Mouse (Mus musculus) gastrocnemius, adult 2 months (tissue): ENCODE data around the gene Eef1b2. TPM values are rescaled to one million over a fixed set of nuclear protein-coding genes. Genes with fewer than 3 reads are reported as not detected.
A peak's percentile ranks its signal among the peaks of the same experiment; 100 is the strongest.
"Not testable (repeated sequence)": the region's sequence is repeated elsewhere in the genome, so short reads cannot be mapped to it uniquely, and the experiment has no call there.

Experiments
- DNase-seq: peaks from one replicate; pipeline ENCODE4 v3.0.0; 2022
- H3K27ac ChIP-seq: fragments of 200-600 bp; 2 replicates; pipeline ENCODE4 v1.8.1; 2022; ENCODE audit warnings: mild to moderate bottlenecking
- H3K4me3 ChIP-seq: fragments of 200-600 bp; 2 replicates; pipeline ENCODE4 v1.8.1; 2022; ENCODE audit warnings: mild to moderate bottlenecking, moderate library complexity
- CTCF ChIP-seq: fragments of 200-600 bp; IDR thresholded peaks from 2 replicates; pipeline ENCODE4 v1.8.1; 2022; ENCODE audit warnings: antibody characterized with exemption, mild to moderate bottlenecking, moderate library complexity
- intact Hi-C: fragments of 180-260 bp; cut with DNase I; formaldehyde crosslinking; loops from one replicate; pipeline ENCODE4 v1.15.1; 2025
- long read RNA-seq, 2 experiments: library from polyadenylated mRNA; stranded (forward); transcript quantifications; one replicate each; pipeline ENCODE4 v2.0.0; 2021
- total RNA-seq, 2 experiments: library from RNA; stranded (reverse); gene quantifications; 2 replicates each; pipeline ENCODE4 v1.2.3; 2021

Gene Eef1b2
- total RNA-seq, result 100 to 1,000 TPM; 311 to 425 TPM
- long read RNA-seq, experiment 1, transcript Eef1b2-204 (6 exons, 1,939 nt), result major isoform, 40 of 45 reads
- long read RNA-seq, experiment 1, partial matches to known transcripts, result 3 of 45 reads
- long read RNA-seq, experiment 1, other reads (novel, unspliced or antisense), result 2 of 45 reads
- long read RNA-seq, experiment 2, transcript Eef1b2-204 (6 exons, 1,939 nt), result major isoform, 41 of 47 reads
- long read RNA-seq, experiment 2, partial matches to known transcripts, result 3 of 47 reads
- long read RNA-seq, experiment 2, other reads (novel, unspliced or antisense), result 3 of 47 reads

DNA sequence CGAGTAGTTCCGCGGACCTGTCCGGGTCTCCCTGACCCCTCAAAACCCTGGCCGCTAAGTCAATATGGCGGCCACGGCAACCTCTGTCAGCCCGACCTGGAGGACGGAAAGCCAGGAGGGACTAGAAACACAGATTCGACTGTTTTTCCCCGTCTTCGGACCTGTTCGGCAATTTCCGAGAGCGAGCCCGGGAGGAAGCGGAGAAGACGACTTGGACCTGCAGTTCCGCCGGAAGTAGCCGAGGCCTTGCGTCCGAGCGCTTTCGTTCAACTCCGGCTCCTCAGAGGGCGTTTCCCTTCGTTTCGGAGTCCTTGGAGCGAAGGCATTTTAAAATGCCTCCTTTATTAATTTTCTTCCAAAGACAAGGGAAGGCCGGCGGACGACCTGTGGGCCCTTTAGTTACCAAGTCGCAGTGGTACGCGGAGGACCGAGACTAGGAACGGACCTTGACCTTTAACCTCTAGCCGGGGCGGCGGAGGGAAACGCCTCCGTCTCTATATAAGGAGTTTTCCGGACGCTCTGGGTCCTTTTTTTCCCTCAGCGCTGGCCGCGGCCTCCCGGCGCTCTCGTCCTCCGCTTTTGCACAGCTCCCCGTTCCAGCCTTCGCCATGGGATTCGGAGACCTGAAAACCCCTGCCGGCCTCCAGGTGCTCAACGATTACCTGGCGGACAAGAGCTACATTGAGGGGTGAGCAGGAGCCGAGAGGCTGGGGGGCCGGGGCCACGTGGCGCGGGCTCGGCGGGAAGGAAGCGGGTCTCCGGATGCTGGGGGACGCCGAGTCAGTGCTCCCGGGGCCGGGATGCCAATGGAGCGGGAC, at the start of gene Eef1b2, which contains the start of gene Ndufs1:
Gene Eef1b2 (plus strand): TSS at position 222 of the 818 bp plus-strand sequence.
Gene Ndufs1 (minus strand): TSS at position 230 of the 818 bp plus-strand sequence.
- no peak; the same call in 1 of the 2 replicates for TF ChIP-seq CTCF
- intact Hi-C loops, result loop anchor here (2.0 kb wide), 1 partner anchor 62 kb away; the partner anchor contains the start of gene Ino80d

DNA sequence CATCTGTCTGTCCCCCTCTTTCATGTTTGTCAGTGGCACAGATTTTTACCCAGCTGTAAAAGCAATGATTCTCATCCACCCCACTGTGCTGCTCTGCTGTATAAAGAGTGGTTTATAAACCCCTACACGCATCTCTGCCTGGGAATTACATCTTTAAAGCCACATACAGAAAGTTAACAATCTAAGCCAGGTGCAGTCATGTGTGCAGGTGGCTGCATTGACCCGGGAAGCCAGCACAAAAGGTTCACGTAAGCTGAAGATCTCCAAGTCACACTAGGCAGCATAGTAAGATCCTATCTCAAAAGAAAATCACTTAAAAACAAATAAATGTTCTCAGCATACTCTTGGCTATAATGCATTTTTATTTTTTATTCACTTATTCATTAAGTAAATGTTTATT, 47.4 kb upstream of the Eef1b2 start:
- Histone ChIP-seq H3K4me3 (no peak overlapping the region; the same call in 1 of the 2 replicates), H3K27ac (no peak overlapping the region)
- no peak for DNase-seq
- intact Hi-C loops, result no loop called here
- no peak for TF ChIP-seq CTCF

More for the DNA sequence above, at the start of gene Eef1b2, which contains the start of gene Ndufs1:
- peak; percentile 98 for DNase-seq
- Histone ChIP-seq H3K27ac (peak within 1 kb of the TSS; percentile 97), H3K4me3 (peak within 1 kb of the TSS; percentile 77)

DNA sequence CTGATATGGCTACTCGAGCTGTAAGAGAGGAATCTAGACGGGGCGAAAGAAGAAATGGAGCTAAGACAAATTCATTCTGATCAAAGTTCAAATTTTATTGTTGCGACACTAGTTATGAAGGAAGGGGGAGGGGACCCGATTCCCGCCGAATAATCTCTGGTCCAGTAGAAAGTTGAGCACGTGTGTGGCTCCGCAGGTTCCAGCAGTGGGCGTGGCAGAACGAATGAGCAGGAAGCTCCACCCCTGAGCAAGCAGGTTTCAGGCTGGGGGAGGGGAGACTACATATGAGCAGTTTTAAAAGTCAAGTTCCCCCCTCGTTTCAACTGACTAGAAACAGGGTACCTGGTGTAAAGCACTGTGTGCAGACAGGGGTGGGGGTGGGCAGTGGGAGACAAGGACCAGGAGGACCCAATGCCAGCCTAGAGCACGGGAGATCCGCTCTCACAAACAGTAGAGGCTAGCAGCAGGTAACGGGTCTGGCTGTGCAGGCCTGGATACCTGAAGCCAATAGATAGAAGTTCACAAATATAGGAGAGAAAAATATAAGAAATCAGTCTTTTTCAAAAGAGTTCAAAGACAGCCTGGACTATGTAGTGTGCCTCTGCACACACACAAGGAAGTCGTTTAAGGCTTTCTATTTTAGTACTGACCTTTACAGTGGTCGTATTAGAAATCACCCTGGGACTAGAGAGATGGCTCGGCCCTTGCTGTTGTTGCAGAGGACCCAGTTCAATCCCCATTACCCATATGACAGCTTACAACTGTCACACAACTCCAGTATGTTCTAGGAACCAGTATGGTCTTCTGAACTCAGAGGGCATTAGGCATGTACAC, 46.6 kb upstream of the Eef1b2 start:
- peak overlapping the region; percentile 52 for H3K4me3 ChIP-seq
- DNase-seq, result peak; percentile 26
- no peak for TF ChIP-seq CTCF
- peak overlapping the region; percentile 54; the same call in 1 of the 2 replicates for H3K27ac ChIP-seq
- intact Hi-C loops, result no loop called here

DNA sequence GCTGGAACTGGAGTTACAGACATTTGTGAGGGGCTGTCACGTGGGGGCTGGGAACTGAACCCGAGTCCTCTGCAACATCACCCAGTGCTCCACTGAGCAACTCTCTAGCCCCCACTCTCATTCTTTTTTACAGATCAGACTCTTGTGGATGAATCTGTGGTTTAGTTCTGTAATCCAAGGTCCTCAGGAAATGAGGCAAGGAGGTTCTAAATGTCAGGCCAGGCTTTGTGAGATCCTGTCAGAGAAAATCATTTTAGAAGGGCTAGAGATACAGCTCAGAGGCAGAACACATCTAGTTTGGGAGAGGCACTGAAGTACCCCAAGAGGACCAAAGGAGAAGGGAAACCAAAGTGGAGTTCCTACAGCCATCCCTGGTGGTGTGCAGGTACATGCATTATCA, 45.7 kb upstream of the Eef1b2 start:
- intact Hi-C loops, result no loop called here
- no peak for DNase-seq
- Histone ChIP-seq H3K4me3 (no peak overlapping the region), H3K27ac (no peak overlapping the region; the same call in 1 of the 2 replicates)
- TF ChIP-seq CTCF, result no peak

DNA sequence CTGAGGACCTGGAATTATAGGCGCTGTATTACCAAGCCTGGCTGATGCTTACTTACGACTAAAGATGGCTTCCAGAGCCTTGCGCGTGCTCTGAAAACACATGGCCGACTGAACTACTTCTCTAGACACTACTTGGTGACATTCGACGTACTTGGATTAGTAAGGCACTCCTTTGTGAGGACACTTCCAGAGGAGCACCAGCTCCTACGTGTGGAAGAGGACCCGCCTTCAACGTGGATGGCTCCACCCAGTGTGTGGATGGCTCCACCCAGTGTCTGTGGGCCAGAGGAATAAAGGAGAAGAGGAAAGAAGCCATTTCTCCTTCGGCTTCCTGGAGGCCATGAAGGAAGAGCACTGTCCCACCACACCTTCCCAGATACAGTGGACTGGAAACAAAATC, 44.9 kb upstream of the Eef1b2 start:
- intact Hi-C loops, result no loop called here
- Histone ChIP-seq H3K27ac (no peak overlapping the region), H3K4me3 (no peak overlapping the region)
- TF ChIP-seq CTCF, result no peak
- DNase-seq, result no peak

DNA sequence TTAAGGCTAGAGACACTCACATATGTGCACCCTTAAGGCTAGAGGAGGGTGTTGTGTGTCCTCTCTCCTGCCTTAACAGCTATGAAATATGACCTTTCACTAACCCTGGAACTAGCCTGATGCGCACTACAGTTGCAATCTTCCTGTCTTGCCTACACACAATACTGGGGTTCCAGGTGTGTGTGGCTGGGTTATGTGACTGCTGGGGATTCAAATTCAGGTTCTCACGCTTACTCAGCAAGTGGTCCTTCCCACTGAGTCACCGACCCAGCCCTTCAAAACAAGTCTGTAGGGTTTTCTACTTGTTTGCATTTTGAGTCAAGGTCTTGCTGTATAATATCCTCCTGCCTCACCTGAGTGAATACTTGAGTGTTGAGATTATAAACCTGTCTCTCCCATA, 42.1 kb upstream of the Eef1b2 start:
- no peak overlapping the region for H3K27ac ChIP-seq
- no peak for DNase-seq
- H3K4me3 ChIP-seq, result no peak overlapping the region
- TF ChIP-seq CTCF, result no peak
- intact Hi-C loops, result loop anchor here (2.0 kb wide), 1 partner anchor 18 kb away; no protein-coding TSS in a partner anchor

DNA sequence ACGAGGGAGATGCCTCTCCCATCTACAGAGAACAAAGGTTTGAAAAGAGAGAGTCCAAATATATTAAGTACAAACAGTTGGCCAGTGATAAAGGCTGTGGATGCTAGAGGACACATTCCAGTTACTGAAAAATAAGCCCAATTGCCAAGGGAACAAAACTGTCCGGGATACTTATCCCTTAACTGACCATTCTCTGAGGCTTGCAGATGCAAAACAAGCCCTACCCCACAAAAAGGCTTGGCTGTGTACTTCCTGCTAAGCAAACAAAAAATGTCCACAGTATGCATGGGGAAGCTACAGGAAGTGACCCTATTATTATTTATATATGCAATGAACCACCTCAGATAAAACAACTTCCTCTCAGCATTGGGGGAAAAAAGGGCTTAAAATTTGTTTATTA, 38.7 kb upstream of the Eef1b2 start:
- DNase-seq, result no peak
- intact Hi-C loops, result no loop called here
- Histone ChIP-seq H3K4me3 (no peak overlapping the region), H3K27ac (no peak overlapping the region)
- no peak for TF ChIP-seq CTCF

DNA sequence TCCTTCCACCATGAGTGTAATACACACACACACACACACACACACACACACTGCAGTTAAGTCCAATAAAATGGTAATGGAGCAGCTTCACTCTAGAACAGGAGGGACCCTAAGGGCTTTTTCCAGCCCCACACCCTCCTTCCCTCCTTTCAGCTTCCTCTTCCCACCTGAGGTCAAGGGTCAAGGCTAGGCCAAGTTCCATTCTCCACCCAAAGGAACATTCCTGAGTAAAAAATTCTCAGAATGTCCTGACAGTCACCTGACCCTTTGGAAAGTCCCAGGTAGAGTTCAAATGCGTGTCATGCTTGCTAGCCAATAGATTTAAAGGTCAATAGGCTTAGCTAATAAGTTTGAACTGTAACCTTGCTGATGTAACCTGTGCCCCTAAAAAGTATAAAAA, 38.0 kb upstream of the Eef1b2 start:
- H3K4me3 ChIP-seq, DNase-seq, H3K27ac ChIP-seq, intact Hi-C loops: not testable (repeated sequence)

DNA sequence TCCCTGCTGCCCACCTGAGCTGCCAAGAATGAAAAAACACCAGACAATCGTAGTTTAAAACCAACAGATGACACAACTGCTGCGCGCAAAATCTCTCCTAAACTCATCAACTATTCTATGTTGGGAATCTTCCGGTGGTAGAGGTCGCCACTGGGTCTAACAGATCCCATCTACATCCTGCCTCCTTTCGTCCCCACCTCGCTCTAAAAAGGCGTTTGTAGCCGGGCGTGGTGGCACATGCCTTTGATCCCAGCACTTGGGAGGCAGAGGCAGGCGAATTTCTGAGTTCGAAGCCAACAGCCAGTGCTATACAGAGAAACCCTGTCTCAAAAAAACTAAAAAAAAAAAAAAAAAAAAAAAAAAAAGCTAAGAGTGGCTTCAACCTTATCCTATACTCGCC, 36.4 kb upstream of the Eef1b2 start:
- Histone ChIP-seq H3K27ac (no peak overlapping the region), H3K4me3 (no peak overlapping the region)
- intact Hi-C loops, result no loop called here
- no peak for DNase-seq
- TF ChIP-seq CTCF, result no peak

DNA sequence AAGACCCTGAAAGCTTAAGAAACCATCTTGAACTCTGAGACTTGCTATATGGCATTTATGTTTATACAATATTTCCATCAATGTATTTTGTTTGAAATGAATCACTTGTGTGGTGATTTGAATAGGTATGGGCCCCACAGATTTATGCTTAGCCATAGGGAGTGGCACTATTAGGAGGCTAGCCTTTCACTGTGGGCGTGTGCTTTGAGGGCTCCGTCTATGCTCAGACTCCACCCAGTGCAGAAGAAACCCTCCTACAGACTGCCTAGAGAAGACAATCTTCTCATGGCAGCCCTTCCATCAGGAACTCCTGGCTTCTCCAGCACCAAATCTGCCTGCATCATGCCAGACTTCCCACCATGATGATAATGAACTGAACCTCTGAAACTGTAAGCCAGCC, 8.0 kb upstream of the Eef1b2 start:
- Histone ChIP-seq H3K27ac (no peak overlapping the region), H3K4me3 (no peak overlapping the region)
- no peak for DNase-seq
- TF ChIP-seq CTCF, result no peak
- intact Hi-C loops, result no loop called here

DNA sequence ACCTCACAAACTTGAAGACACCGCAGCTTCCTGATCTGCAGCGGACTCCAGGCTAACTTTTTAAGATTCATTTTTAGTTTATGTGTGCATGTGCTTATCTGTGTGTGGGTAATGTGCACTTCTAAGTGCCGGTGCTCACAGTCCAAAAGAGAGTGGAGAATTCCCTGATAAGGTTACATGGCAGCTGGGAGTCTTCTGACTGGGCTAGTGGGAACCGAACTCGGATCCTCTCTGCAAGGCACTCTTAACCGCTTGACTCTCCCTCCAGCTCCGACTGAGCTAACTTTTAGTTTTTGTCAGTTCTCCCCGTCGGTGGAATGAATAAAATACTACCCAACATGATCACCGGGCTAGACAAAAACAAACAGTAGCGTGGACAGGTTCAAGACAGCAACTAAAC, 772 bp upstream of the Eef1b2 start:
- TF ChIP-seq CTCF, result no peak
- intact Hi-C loops, result loop anchor here (2.0 kb wide), 1 partner anchor 61 kb away; the partner anchor contains the start of gene Ino80d
- no peak for DNase-seq
- Histone ChIP-seq H3K27ac (peak overlapping the region; percentile 97), H3K4me3 (peak overlapping the region; percentile 77)

DNA sequence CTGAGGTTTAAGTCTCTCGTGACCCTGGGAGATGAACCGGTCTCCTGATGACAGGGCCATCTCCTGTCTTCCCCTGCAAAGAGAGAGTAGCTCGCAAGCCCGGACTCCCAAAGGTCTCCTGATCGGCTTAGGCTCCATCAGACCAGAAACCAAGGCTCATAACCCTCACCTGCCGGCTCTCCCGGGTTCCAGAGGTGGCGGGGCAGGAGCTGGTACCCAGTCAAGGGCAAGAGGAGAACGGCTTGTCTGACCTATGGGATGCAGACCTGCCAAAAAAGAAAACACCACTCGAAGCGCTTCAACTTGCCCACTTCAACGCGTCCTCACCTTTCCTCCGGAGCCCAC, 394 bp upstream of the Eef1b2 start:
- no peak for TF ChIP-seq CTCF
- intact Hi-C loops, result loop anchor here (2.0 kb wide), 1 partner anchor 61 kb away; the partner anchor contains the start of gene Ino80d
- Histone ChIP-seq H3K4me3 (peak overlapping the region; percentile 77), H3K27ac (peak overlapping the region; percentile 97)
- no peak for DNase-seq
